Mouse (Mus musculus) MEL (cell line): ENCODE measurements around the gene Slc7a6. TPM values are rescaled to one million over a fixed set of nuclear protein-coding genes. Genes with fewer than 3 reads are reported as not detected.

Source experiments
- DNase-seq: peaks from one replicate; pipeline ENCODE4 v3.0.0; 2011; ENCODE audit warnings: low read depth, low spot score
- H3K27ac ChIP-seq: 2 replicates; pipeline ENCODE4 v1.5.1; 2012; ENCODE audit warnings: low read depth, mild to moderate bottlenecking, control low read depth, low read length, moderate library complexity; ENCODE audit not compliant: control insufficient read depth
- H3K27me3 ChIP-seq, 2 experiments: fragments of 150-350 bp in 1 of 2; sonication (generic) in 1 of 2; 2 replicates each; pipeline ENCODE4 v1.6.1; 2012; ENCODE audit warnings: low read length in 2 of 2, mild to moderate bottlenecking in 2 of 2, improper control_type of control experiment in 1 of 2, moderate library complexity in 1 of 2; ENCODE audit not compliant: insufficient read depth in 2 of 2, control insufficient read depth in 1 of 2
- H3K36me3 ChIP-seq, 2 experiments: 2 replicates each; pipeline ENCODE4 v1.6.1; 2012 to 2014; ENCODE audit warnings: low read length in 2 of 2, improper control_type of control experiment in 1 of 2, inconsistent platforms in 1 of 2, mild to moderate bottlenecking in 1 of 2; ENCODE audit not compliant: insufficient read depth in 2 of 2, control insufficient read depth in 1 of 2
- H3K4me1 ChIP-seq, 2 experiments: fragments of 150-350 bp in 1 of 2; sonication (generic) in 1 of 2; 2 replicates each; pipeline ENCODE4 v1.6.1; 2012; ENCODE audit warnings: low read length in 2 of 2, improper control_type of control experiment in 1 of 2, mild to moderate bottlenecking in 1 of 2; ENCODE audit not compliant: insufficient read depth in 2 of 2, control insufficient read depth in 1 of 2
- H3K4me3 ChIP-seq, 2 experiments: fragments of 150-350 bp in 1 of 2; sonication (generic) in 1 of 2; 2 replicates each; pipeline ENCODE4 v1.5.1; 2012; ENCODE audit warnings: low read depth in 2 of 2, low read length in 2 of 2, mild to moderate bottlenecking in 2 of 2, moderate library complexity in 2 of 2, control low read depth in 1 of 2, improper control_type of control experiment in 1 of 2; ENCODE audit not compliant: control insufficient read depth in 1 of 2, insufficient read depth in 1 of 2
- H3K79me2 ChIP-seq: 2 replicates; pipeline ENCODE4 v1.6.1; 2012; ENCODE audit warnings: mild to moderate bottlenecking, low read length, moderate library complexity; ENCODE audit not compliant: control insufficient read depth, poor library complexity, insufficient read depth
- H3K9ac ChIP-seq: 2 replicates; pipeline ENCODE4 v1.6.1; 2012; ENCODE audit warnings: low read depth, mild to moderate bottlenecking, control low read depth, low read length, moderate library complexity; ENCODE audit not compliant: control insufficient read depth, poor library complexity, severe bottlenecking
- H3K9me3 ChIP-seq: fragments of 150-350 bp; sonication (generic); replicated peaks from 2 replicates; pipeline ENCODE4 v1.6.1; 2012; ENCODE audit warnings: mild to moderate bottlenecking, low read length, improper control_type of control experiment, moderate library complexity; ENCODE audit not compliant: insufficient read depth
- CHD2 ChIP-seq: IDR thresholded peaks from 2 replicates; pipeline ENCODE4 v1.6.1; 2011; ENCODE audit warnings: low read length, improper control_type of control experiment
- EP300 ChIP-seq, 2 experiments: IDR thresholded peaks; 2 replicates each; pipeline ENCODE4 v1.6.1; 2011; ENCODE audit warnings: improper control_type of control experiment in 2 of 2, low read length in 2 of 2, low read depth in 1 of 2, mild to moderate bottlenecking in 1 of 2
- ETS1 ChIP-seq: IDR thresholded peaks from 2 replicates; pipeline ENCODE4 v1.6.1; 2012; ENCODE audit warnings: low read depth, mild to moderate bottlenecking, inconsistent platforms, low read length, improper control_type of control experiment, moderate library complexity
- GATA1 ChIP-seq: IDR thresholded peaks from 2 replicates; pipeline ENCODE4 v1.6.1; 2011; ENCODE audit warnings: low read depth, low read length, improper control_type of control experiment
- MAX ChIP-seq: IDR thresholded peaks from 2 replicates; pipeline ENCODE4 v1.6.1; 2011; ENCODE audit warnings: low read length, improper control_type of control experiment
- MEF2A ChIP-seq: IDR thresholded peaks from 2 replicates; pipeline ENCODE4 v1.6.1; 2014; ENCODE audit warnings: low read depth, mild to moderate bottlenecking, inconsistent platforms, low read length, improper control_type of control experiment; ENCODE audit not compliant: poor library complexity, insufficient replicate concordance, severe bottlenecking; ENCODE audit errors: extremely low read depth
- MYB ChIP-seq: IDR thresholded peaks from 2 replicates; pipeline ENCODE4 v1.6.1; 2011; ENCODE audit warnings: mild to moderate bottlenecking, low read depth, low read length, improper control_type of control experiment
- MYC ChIP-seq: IDR thresholded peaks from 2 replicates; pipeline ENCODE4 v1.6.1; 2011; ENCODE audit warnings: low read depth, mild to moderate bottlenecking, low read length, improper control_type of control experiment, moderate library complexity
- POLR2A ChIP-seq, 2 experiments: IDR thresholded peaks; 2 replicates each; pipeline ENCODE4 v1.6.1; 2011 to 2012; ENCODE audit warnings: low read length in 2 of 2, mild to moderate bottlenecking in 2 of 2, control low read depth in 1 of 2, improper control_type of control experiment in 1 of 2, low read depth in 1 of 2, moderate library complexity in 1 of 2; ENCODE audit not compliant: control insufficient read depth in 1 of 2, insufficient read depth in 1 of 2, poor library complexity in 1 of 2
- RCOR1 ChIP-seq: IDR thresholded peaks from 2 replicates; pipeline ENCODE4 v1.6.1; 2012; ENCODE audit warnings: low read depth, mild to moderate bottlenecking, inconsistent platforms, low read length, improper control_type of control experiment
- TCF12 ChIP-seq: IDR thresholded peaks from 2 replicates; pipeline ENCODE4 v1.6.1; 2014; ENCODE audit warnings: low read depth, mild to moderate bottlenecking, inconsistent platforms, low read length, improper control_type of control experiment, moderate library complexity
- UBTF ChIP-seq: IDR thresholded peaks from 2 replicates; pipeline ENCODE4 v1.6.1; 2012; ENCODE audit warnings: low read depth, mild to moderate bottlenecking, inconsistent platforms, low read length, improper control_type of control experiment, moderate library complexity, borderline replicate concordance; ENCODE audit not compliant: insufficient read depth
- ZC3H11A ChIP-seq: IDR thresholded peaks from 2 replicates; pipeline ENCODE4 v1.6.1; 2012; ENCODE audit warnings: low read depth, mild to moderate bottlenecking, inconsistent platforms, low read length, improper control_type of control experiment
- ZKSCAN1 ChIP-seq: IDR thresholded peaks from 2 replicates; pipeline ENCODE4 v1.6.1; 2012; ENCODE audit warnings: low read depth, mild to moderate bottlenecking, inconsistent platforms, low read length, improper control_type of control experiment, moderate library complexity
- ZMIZ1 ChIP-seq: IDR thresholded peaks from 2 replicates; pipeline ENCODE4 v1.6.1; 2012; ENCODE audit warnings: low read depth, mild to moderate bottlenecking, inconsistent platforms, low read length, improper control_type of control experiment, moderate library complexity
- ZNF384 ChIP-seq: IDR thresholded peaks from 2 replicates; pipeline ENCODE4 v1.6.1; 2012; ENCODE audit warnings: low read depth, mild to moderate bottlenecking, inconsistent platforms, low read length, improper control_type of control experiment
- polyA plus RNA-seq, 2 experiments: library from polyadenylated mRNA; stranded (reverse) in 1 of 2; unstranded in 1 of 2; fragments of >175 nt in 1 of 2; fragments of >200 nt in 1 of 2; gene quantifications; 2 replicates each; pipeline versions ENCODE4 v1.2.1 to v1.2.4; 2012; ENCODE audit warnings: low replicate concordance in 2 of 2, low read depth in 1 of 2; ENCODE audit not compliant: insufficient read length in 2 of 2, insufficient read depth in 1 of 2, missing spikeins in 1 of 2
- total RNA-seq: library from RNA; depleted of rRNA; stranded (reverse); fragments of 300-350 nt; gene quantifications from 2 replicates; pipeline ENCODE4 v1.2.3, GENCODE M21; 2012

The Slc7a6 gene
- total and polyA plus RNA-seq, 3 experiments: 34.4 to 48.2 TPM; not detected in 1

GRCm38 (mm10) chr8:106177594-106177993 is 8.9 kb downstream of the Slc7a6 start:
- Histone ChIP-seq H3K36me3 (peaks cover 7 to 30% of the 10 kb centered on the region in 2 experiments), H3K27ac (no peak overlapping the region), H3K4me1 (peaks cover 19 to 25% of the 10 kb centered on the region in 2 experiments), H3K79me2 (peaks cover 12% of the 10 kb centered on the region), H3K27me3 (no peaks in the 10 kb centered on the region), H3K9ac (no peak overlapping the region), H3K9me3 (no peaks in the 10 kb centered on the region), H3K4me3 (no peak overlapping the region)
- DNase-seq: no peak
- TF ChIP-seq CHD2: no peak
- TF ChIP-seq RCOR1: 0 out of 2 replicates have a peak, but pooled peaks have one; percentile 52
- peak; percentile 69 for TF ChIP-seq GATA1
- 0 out of 2 replicates have a peak, but pooled peaks have one; percentile 18 for TF ChIP-seq TCF12
- TF ChIP-seq ZC3H11A: no peak
- peak in 1 of 2 experiments; percentile 39; a peak in 1 of 4 replicates for TF ChIP-seq EP300 (IDR thresholded peaks at IDR 0.05; ENCODE audit: low read depth in 1 of 2, low read length in 2 of 2)

- H3K79me2 ChIP-seq: peaks cover 12% of the 10 kb centered on the region
- H3K27ac ChIP-seq: no peak overlapping the region
- DNase-seq: no peak
- TF ChIP-seq MYC (no peak), ZMIZ1 (no peak), UBTF (no peak), MYB (no peak), MEF2A (no peak), MAX (no peak), POLR2A (IDR thresholded peaks at IDR 0.05; ENCODE audit: control insufficient read depth in 1 of 2, insufficient read depth in 1 of 2, low read depth in 1 of 2, low read length in 2 of 2, poor library complexity in 1 of 2) (no peak), ZNF384 (no peak), ZKSCAN1 (no peak), ETS1 (no peak)
- no peaks in the 10 kb centered on the region for H3K9me3 ChIP-seq
- peaks cover 16 to 17% of the 10 kb centered on the region in 2 experiments for H3K4me1 ChIP-seq
- H3K36me3 ChIP-seq: peaks cover 5 to 27% of the 10 kb centered on the region in 2 experiments
- no peak overlapping the region for H3K4me3 ChIP-seq
- no peaks in the 10 kb centered on the region for H3K27me3 ChIP-seq
- H3K9ac ChIP-seq: no peak overlapping the region
Observed at GRCm38 (mm10) chr8:106178428-106178827, 9.8 kb downstream of the Slc7a6 start.
